Mouse (Mus musculus) gastrocnemius, adult 2 months (tissue): ENCODE results near the gene Cdcp2. TPM values are rescaled to one million over a fixed set of nuclear protein-coding genes. Genes with fewer than 3 reads are reported as not detected.

ENCODE experiments used
- DNase-seq: peaks from one replicate; pipeline ENCODE4 v3.0.0; 2022
- H3K27ac ChIP-seq: fragments of 200-600 bp; 2 replicates; pipeline ENCODE4 v1.8.1; 2022; ENCODE audit warnings: mild to moderate bottlenecking
- H3K4me3 ChIP-seq: fragments of 200-600 bp; 2 replicates; pipeline ENCODE4 v1.8.1; 2022; ENCODE audit warnings: mild to moderate bottlenecking, moderate library complexity
- CTCF ChIP-seq: fragments of 200-600 bp; IDR thresholded peaks from 2 replicates; pipeline ENCODE4 v1.8.1; 2022; ENCODE audit warnings: antibody characterized with exemption, mild to moderate bottlenecking, moderate library complexity
- intact Hi-C: fragments of 180-260 bp; cut with DNase I; formaldehyde crosslinking; loops from one replicate; pipeline ENCODE4 v1.15.1; 2025
- total RNA-seq, 2 experiments: library from RNA; stranded (reverse); gene quantifications; 2 replicates each; pipeline ENCODE4 v1.2.3; 2021

The Cdcp2 gene
- total RNA-seq, 2 experiments from 2014 or later: not detected

GRCm38 (mm10) chr4:107126389-107126788 lies 29.7 kb downstream of the Cdcp2 start:
- no peak overlapping the region for H3K27ac ChIP-seq
- H3K4me3 ChIP-seq: no peak overlapping the region
- intact Hi-C loops: no loop called here
- no peak for TF ChIP-seq CTCF
- no peak for DNase-seq

- no peak overlapping the region for H3K4me3 ChIP-seq
Measured at GRCm38 (mm10) chr4:107126891-107127524, 30.3 kb downstream of the Cdcp2 start.

GRCm38 (mm10) chr4:107127901-107128669 lies 31.4 kb downstream of the Cdcp2 start:
- H3K27ac ChIP-seq: no peak overlapping the region
- no peak overlapping the region for H3K4me3 ChIP-seq
- TF ChIP-seq CTCF: no peak
- intact Hi-C loops: no loop called here
- DNase-seq: no peak

More at GRCm38 (mm10) chr4:107126891-107127524, 30.3 kb downstream of the Cdcp2 start:
- H3K27ac ChIP-seq: no peak overlapping the region
- DNase-seq: no peak
- TF ChIP-seq CTCF: no peak
- intact Hi-C loops: no loop called here

- Histone ChIP-seq H3K4me3 (no peak overlapping the region), H3K27ac (no peak overlapping the region)
- intact Hi-C loops: no loop called here
- no peak for DNase-seq
- no peak for TF ChIP-seq CTCF
Measured at GRCm38 (mm10) chr4:107129373-107129772, 32.7 kb downstream of the Cdcp2 start.

GRCm38 (mm10) chr4:107130534-107130933 lies 33.8 kb downstream of the Cdcp2 start:
- intact Hi-C loops: no loop called here
- TF ChIP-seq CTCF: no peak
- Histone ChIP-seq H3K4me3 (no peak overlapping the region), H3K27ac (no peak overlapping the region)
- DNase-seq: no peak

GRCm38 (mm10) chr4:107134891-107135290 lies 38.2 kb downstream of the Cdcp2 start:
- no peak for TF ChIP-seq CTCF
- Histone ChIP-seq H3K27ac (no peak overlapping the region), H3K4me3 (no peak overlapping the region)
- DNase-seq: no peak
- intact Hi-C loops: no loop called here

GRCm38 (mm10) chr4:107135663-107136062 lies 39.0 kb downstream of the Cdcp2 start:
- TF ChIP-seq CTCF: no peak
- Histone ChIP-seq H3K4me3 (no peak overlapping the region), H3K27ac (no peak overlapping the region)
- DNase-seq: peak; percentile 9
- intact Hi-C loops: no loop called here

- H3K4me3 ChIP-seq: no peak overlapping the region
- no peak for TF ChIP-seq CTCF
- no peak for DNase-seq
- no peak overlapping the region for H3K27ac ChIP-seq
- intact Hi-C loops: no loop called here
Measured at GRCm38 (mm10) chr4:107136531-107136930, 39.8 kb downstream of the Cdcp2 start.

- Histone ChIP-seq H3K4me3 (no peak overlapping the region), H3K27ac (no peak overlapping the region)
- TF ChIP-seq CTCF: no peak
- DNase-seq: peak; percentile 12
- intact Hi-C loops: no loop called here
Measured at GRCm38 (mm10) chr4:107138948-107139835, 42.5 kb downstream of the Cdcp2 start.

- H3K27ac ChIP-seq: no peak overlapping the region
- DNase-seq: peak; percentile 12
- H3K4me3 ChIP-seq: no peak overlapping the region
- intact Hi-C loops: no loop called here
- TF ChIP-seq CTCF: no peak
Measured at GRCm38 (mm10) chr4:107139836-107140631, 43.3 kb downstream of the Cdcp2 start.

GRCm38 (mm10) chr4:107143511-107143910 lies 46.8 kb downstream of the Cdcp2 start:
- Histone ChIP-seq H3K27ac (no peak overlapping the region), H3K4me3 (no peak overlapping the region)
- intact Hi-C loops: no loop called here
- no peak for DNase-seq
- TF ChIP-seq CTCF: no peak

- TF ChIP-seq CTCF: no peak
- Histone ChIP-seq H3K4me3 (no peak overlapping the region), H3K27ac (no peak overlapping the region)
- DNase-seq: no peak
- intact Hi-C loops: no loop called here
Measured at GRCm38 (mm10) chr4:107150991-107151390, 54.3 kb downstream of the Cdcp2 start.
